Mouse (Mus musculus): ENCODE data around the gene Rxfp1.

- TF ChIP-seq CTCF (conservative IDR thresholded peaks at IDR 0.05; ENCODE audit: low read length) (no peak), NANOG (IDR thresholded peaks at IDR 0.05; ENCODE audit: borderline replicate concordance, low read length) (no peak)
Measured at GRCm38 (mm10) chr3:79706436-79706835, 31.2 kb downstream of the Rxfp1 start.

Data from E14TG2a.4 (cell line).